ENCODE assay signal across 21 mouse cellular contexts in the genomic region with DNA sequence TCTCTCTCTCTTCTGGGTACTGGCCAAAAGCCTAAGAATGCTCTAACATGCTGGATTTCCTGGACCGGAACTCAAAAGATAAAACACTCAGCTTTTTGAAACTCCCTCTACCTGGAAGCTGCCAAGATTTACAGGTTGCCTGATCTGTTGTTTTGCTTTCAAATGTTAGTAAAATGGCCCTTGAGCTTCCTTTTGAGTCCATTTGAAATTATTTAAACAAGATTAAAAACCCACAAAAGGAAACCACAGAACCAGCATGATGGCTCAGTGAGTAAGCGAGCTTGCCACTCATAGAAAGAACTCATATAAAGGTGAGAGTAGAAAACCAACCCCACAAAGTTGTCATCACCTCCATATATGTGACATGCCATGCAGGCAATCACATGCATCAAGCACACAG. TPM values are rescaled to one million over a fixed set of nuclear protein-coding genes. Genes with fewer than 3 reads are reported as not detected.
DNase-seq lines count a peak whose midpoint lies in the region; TF ChIP-seq lines count a peak whose summit lies in the region.
"Had no signal": no experiment of that assay in that cellular context is flagged by ENCODE, and none has a peak within 500 bp of the region (broad histone marks: within the 10 kb centered on the region; RNA-seq: fewer than 3 reads in every experiment).

No protein-coding gene starts in this region.

- H3K79me2 ChIP-seq in MEL (ENCODE audit: control insufficient read depth, insufficient read depth, low read length, poor library complexity), result no peaks in the 10 kb centered on the region

- H3K27me3 ChIP-seq in MEL (ENCODE audit: control insufficient read depth in 1 of 2, insufficient read depth in 2 of 2, low read length in 2 of 2), result no peaks in the 10 kb centered on the region
- H3K27me3 ChIP-seq: embryonic facial prominence, embryonic 15.5 days; heart, embryonic 13.5 days; hindbrain, embryonic 12.5 days had no signal

- no peak overlapping the region for H3K4me3 ChIP-seq in MEL (ENCODE audit: control insufficient read depth in 1 of 2, insufficient read depth in 1 of 2, low read depth in 2 of 2, low read length in 2 of 2)
- H3K4me3 ChIP-seq in gastrocnemius, adult 2 months, result no peak overlapping the region
- H3K4me3 ChIP-seq: embryonic facial prominence, embryonic 15.5 days; heart, embryonic 13.5 days; hindbrain, embryonic 12.5 days had no signal

- peaks cover 5 to 10% of the 10 kb centered on the region in 2 experiments for H3K4me1 ChIP-seq in MEL (ENCODE audit: control insufficient read depth in 1 of 2, insufficient read depth in 2 of 2, low read length in 2 of 2)
- H3K4me1 ChIP-seq: embryonic facial prominence, embryonic 15.5 days; hindbrain, embryonic 12.5 days had no signal

- no peaks in the 10 kb centered on the region for H3K9me3 ChIP-seq in MEL (replicated peaks; ENCODE audit: insufficient read depth, low read length)
- H3K9me3 ChIP-seq: embryonic facial prominence, embryonic 15.5 days; heart, embryonic 13.5 days; hindbrain, embryonic 12.5 days had no signal

- H3K27ac ChIP-seq in MEL (ENCODE audit: control insufficient read depth, low read depth, low read length), result no peak overlapping the region
- no peak overlapping the region for H3K27ac ChIP-seq in gastrocnemius, adult 2 months
- H3K27ac ChIP-seq: embryonic facial prominence, embryonic 15.5 days; heart, embryonic 13.5 days; hindbrain, embryonic 12.5 days had no signal

- TF ChIP-seq EP300 in MEL (IDR thresholded peaks at IDR 0.05; ENCODE audit: low read depth in 1 of 2, low read length in 2 of 2), result 0 out of 4 replicates have a peak, but pooled peaks of 1 of the 2 experiments have one; percentile 22

- TF ChIP-seq CTCF in MEL (IDR thresholded peaks at IDR 0.05 in 2 of 3, conservative IDR thresholded peaks at IDR 0.05 in 1 of 3; ENCODE audit: control insufficient read depth in 1 of 3, insufficient read depth in 1 of 3, low read depth in 2 of 3, low read length in 3 of 3, poor library complexity in 1 of 3, severe bottlenecking in 1 of 3), result no peak
- TF ChIP-seq CTCF in gastrocnemius, adult 2 months (IDR thresholded peaks at IDR 0.05), result no peak

- no peak for TF ChIP-seq POLR2A in MEL (IDR thresholded peaks at IDR 0.05; ENCODE audit: control insufficient read depth in 1 of 2, insufficient read depth in 1 of 2, low read depth in 1 of 2, low read length in 2 of 2, poor library complexity in 1 of 2)

- no peak overlapping the region for H3K9ac ChIP-seq in MEL (ENCODE audit: control insufficient read depth, low read depth, low read length, poor library complexity, severe bottlenecking)
- H3K9ac ChIP-seq: embryonic facial prominence, embryonic 15.5 days; heart, embryonic 13.5 days; hindbrain, embryonic 12.5 days had no signal

- peaks cover 0 to 12% of the 10 kb centered on the region in 2 experiments; a peak in 2 of 4 replicates for H3K36me3 ChIP-seq in MEL (ENCODE audit: control insufficient read depth in 1 of 2, insufficient read depth in 2 of 2, low read length in 2 of 2)
- H3K36me3 ChIP-seq: embryonic facial prominence, embryonic 15.5 days; heart, embryonic 13.5 days; hindbrain, embryonic 12.5 days had no signal

- intact Hi-C loops in gastrocnemius, adult 2 months (cut with DNase I), result no loop called here

- DNase-seq in 3134 (ENCODE audit: extremely low read depth, insufficient read length, low spot score) (peak; percentile 12), 3T3-L1 (ENCODE audit: low read depth, low spot score) (peak; percentile 31), MEL (ENCODE audit: low read depth, low spot score) (peak; percentile 25)
- DNase-seq in induced T-regulatory cell, adult 2 months (ENCODE audit: low read depth), result peak; percentile 53
- DNase-seq in gastrocnemius, adult 2 months, result no peak
- no peak for DNase-seq in embryo, embryonic 11 days
- DNase-seq in c-Kit-positive CD71-positive TER-119-positive erythroid progenitor cells, embryonic 14.5 days (ENCODE audit: low spot score), result no peak
- DNase-seq: adrenal gland, adult 8-10 months; cerebellum, adult 18-20 months; cerebellum, postnatal 36 days; gastrocnemius, postnatal 10 days; heart, adult 11 months; heart, postnatal 14 days; kidney, adult 2 months; kidney, postnatal 14 days; right cerebral cortex, postnatal 25 days; spleen, adult 18-20 months had no signal

- TF ChIP-seq RAD21 in MEL (IDR thresholded peaks at IDR 0.05; ENCODE audit: low read depth, low read length), result no peak

TF ChIP-seq in MEL, 35 proteins besides CTCF, POLR2A, EP300 and RAD21:
- TF ChIP-seq RCOR1 (IDR thresholded peaks at IDR 0.05; ENCODE audit: low read depth, low read length) (peak; percentile 66), ETS1 (IDR thresholded peaks at IDR 0.05; ENCODE audit: low read depth, low read length) (peak; percentile 23; the same call in 1 of the 2 replicates), BHLHE40 (IDR thresholded peaks at IDR 0.05; ENCODE audit: borderline replicate concordance, low read depth, low read length) (no peak), MXI1 (IDR thresholded peaks at IDR 0.05; ENCODE audit: low read depth, low read length) (0 out of 2 replicates have a peak, but pooled peaks have one; percentile 27)

RNA-seq across cellular contexts. Expression of a gene that starts 42.7 kb away (rescaled TPM):
- total RNA-seq in MEL (2012; rRNA removed), result 3.0 and 9.0 TPM in 2 replicates
- 10 to 100 TPM in 1 of 2 experiments, not detected in 1; 12.8 TPM for polyA plus RNA-seq in MEL (2012; ENCODE audit: insufficient read depth in 1 of 2, insufficient read length in 2 of 2, low read depth in 1 of 2, low replicate concordance in 2 of 2, missing spikeins in 1 of 2)
- total RNA-seq in gastrocnemius, adult 2 months (2021), result not detected
- total RNA-seq: liver, adult 2 months had no signal
- polyA plus RNA-seq: liver, adult 2 months had no signal

Comparison
In these comparisons a context has a peak if more than half of its experiments do, and no peak if none do; other contexts are left out.
1. DNase-seq: peak in 3134 (single experiment), 3T3-L1 (single experiment), MEL (single experiment) and induced T-regulatory cell, adult 2 months (single experiment); none in gastrocnemius, adult 2 months (single experiment), embryo, embryonic 11 days (single experiment) and c-Kit-positive CD71-positive TER-119-positive erythroid progenitor cells, embryonic 14.5 days (single experiment).